Mouse (Mus musculus) splenic B cell, adult 2 months (primary cell): ENCODE data around the gene Psmg4.

ENCODE experiments used
- DNase-seq: peaks from one replicate; pipeline ENCODE4 v3.0.0-alpha.2; 2011; ENCODE audit warnings: low read depth, low spot score
- H3K27me3 ChIP-seq: 2 replicates; pipeline ENCODE4 v1.6.1; 2012; ENCODE audit warnings: mild to moderate bottlenecking, low read length, moderate library complexity, mixed read lengths; ENCODE audit not compliant: control insufficient read depth, poor library complexity, insufficient read depth, severe bottlenecking
- H3K36me3 ChIP-seq: 2 replicates; pipeline ENCODE4 v1.6.1; 2012; ENCODE audit warnings: mild to moderate bottlenecking, low read length, moderate library complexity, mixed read lengths; ENCODE audit not compliant: control insufficient read depth, poor library complexity, insufficient read depth, severe bottlenecking

The Psmg4 gene

GRCm38 (mm10) chr13:34205216-34205615 is 42.5 kb downstream of the Psmg4 start:
- no peak for DNase-seq
- Histone ChIP-seq H3K36me3 (no peaks in the 10 kb centered on the region), H3K27me3 (no peaks in the 10 kb centered on the region)

DNA sequence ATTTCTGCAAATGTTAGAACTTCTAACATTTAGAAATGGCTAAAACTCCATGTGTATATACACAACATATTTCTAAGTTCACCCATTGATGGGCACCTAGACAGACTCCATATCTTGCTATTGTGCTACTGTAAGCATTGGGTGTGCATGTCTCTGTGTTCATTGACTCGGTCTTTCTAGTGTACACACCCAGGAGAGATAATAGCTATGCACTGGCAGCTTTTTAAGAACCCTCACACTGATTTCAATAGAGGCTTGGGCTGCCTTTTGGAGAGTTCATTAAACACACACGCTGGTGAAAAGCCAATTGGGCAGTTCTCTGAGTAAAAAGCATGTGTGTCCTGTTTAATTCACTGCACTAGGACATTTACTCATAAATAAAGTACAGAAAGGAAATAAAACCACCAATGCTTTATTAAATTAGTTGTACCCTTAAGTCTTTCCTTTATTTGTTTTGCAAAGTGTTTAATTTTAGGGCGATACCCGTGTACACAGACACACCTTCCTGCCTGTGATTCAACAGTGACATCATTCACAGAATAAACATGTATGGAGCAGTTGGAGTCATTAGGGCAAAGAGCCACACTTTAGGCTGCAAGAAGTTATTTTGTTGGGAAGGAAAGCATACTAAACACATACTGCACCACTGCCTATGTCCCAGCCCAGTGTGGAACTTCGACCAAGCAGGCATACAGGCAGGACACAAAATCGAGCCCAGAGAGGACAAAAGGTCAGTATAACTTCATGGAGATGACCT is 45.1 kb downstream of the Psmg4 start:
- no peak for DNase-seq
- H3K27me3 ChIP-seq, result no peaks in the 10 kb centered on the region
- H3K36me3 ChIP-seq, result no peaks in the 10 kb centered on the region

- Histone ChIP-seq H3K27me3 (no peaks in the 10 kb centered on the region), H3K36me3 (no peaks in the 10 kb centered on the region)
- no peak for DNase-seq
Measured at GRCm38 (mm10) chr13:34211261-34211775, 48.6 kb downstream of the Psmg4 start.

DNA sequence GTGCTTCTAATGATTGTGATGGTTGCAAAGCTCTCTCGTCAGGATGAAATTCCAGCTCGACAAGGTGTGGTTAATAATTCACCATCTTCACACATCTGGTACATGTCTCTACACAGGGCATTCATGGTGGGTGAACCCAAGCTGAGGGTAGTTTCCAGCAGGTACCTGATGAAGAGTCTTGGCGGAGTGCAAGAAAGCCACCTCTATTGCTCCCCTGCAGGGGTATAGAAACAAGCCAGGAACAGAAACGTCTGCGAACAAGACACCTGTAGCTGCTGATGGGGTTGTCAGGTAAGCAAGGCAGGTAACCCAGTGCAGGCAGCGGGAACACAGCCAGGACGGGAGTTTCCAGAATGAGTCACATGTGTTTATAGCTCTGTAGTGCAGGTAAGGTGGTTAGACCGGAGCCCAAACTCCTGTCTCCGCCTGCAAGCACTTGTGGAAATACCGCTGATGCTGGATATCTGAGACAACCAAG is 50.0 kb downstream of the Psmg4 start:
- Histone ChIP-seq H3K36me3 (no peaks in the 10 kb centered on the region), H3K27me3 (no peaks in the 10 kb centered on the region)
- DNase-seq, result no peak

- no peak for DNase-seq
- no peaks in the 10 kb centered on the region for H3K36me3 ChIP-seq
- H3K27me3 ChIP-seq, result no peaks in the 10 kb centered on the region
Measured at GRCm38 (mm10) chr13:34214855-34215254, 52.1 kb downstream of the Psmg4 start.

- no peak for DNase-seq
- H3K27me3 ChIP-seq, result no peaks in the 10 kb centered on the region
- H3K36me3 ChIP-seq, result no peaks in the 10 kb centered on the region
Measured at GRCm38 (mm10) chr13:34218776-34219175, 56.0 kb downstream of the Psmg4 start.

DNA sequence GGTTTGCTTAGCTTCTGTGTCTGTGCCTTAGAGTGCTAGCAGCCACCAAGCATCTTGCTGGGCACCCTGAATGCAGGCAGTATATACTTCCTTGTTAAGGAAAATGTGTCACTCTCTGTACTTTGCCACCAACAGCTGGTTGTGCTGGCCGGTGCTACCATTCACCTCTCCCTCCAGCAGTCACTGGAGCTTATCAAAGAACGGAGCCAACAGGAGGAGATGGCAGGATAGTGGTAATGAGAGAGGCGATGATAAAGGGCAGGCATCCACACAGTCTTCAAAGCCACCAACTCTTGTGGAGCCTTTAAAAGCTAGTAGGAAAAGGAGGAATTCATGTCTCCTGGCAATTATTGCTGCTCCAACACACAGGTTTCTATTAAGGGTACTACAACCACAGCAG is 57.0 kb downstream of the Psmg4 start:
- no peaks in the 10 kb centered on the region for H3K27me3 ChIP-seq
- H3K36me3 ChIP-seq, result no peaks in the 10 kb centered on the region
- no peak for DNase-seq

DNA sequence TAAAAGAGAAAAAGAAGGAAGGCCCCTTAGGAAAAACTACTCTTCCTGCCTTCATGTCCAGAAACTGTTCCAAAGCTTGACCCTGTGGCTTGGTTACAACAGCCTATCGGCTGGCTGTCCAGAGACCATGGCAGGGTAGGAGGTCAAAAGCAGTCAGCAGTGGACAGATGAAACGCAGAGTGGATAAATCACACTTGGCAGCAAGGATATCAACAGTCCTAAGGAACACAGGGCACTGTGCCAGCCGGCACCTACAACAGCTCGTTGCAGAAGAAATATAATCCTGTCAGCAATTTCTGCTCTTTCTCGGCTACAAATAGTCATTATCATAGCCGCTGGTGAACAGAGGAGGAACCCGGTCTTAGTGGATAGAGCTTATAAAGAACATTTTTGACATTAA is 60.2 kb downstream of the Psmg4 start:
- DNase-seq, result no peak
- Histone ChIP-seq H3K27me3 (no peaks in the 10 kb centered on the region; the same call in 1 of the 2 replicates), H3K36me3 (no peaks in the 10 kb centered on the region)

DNA sequence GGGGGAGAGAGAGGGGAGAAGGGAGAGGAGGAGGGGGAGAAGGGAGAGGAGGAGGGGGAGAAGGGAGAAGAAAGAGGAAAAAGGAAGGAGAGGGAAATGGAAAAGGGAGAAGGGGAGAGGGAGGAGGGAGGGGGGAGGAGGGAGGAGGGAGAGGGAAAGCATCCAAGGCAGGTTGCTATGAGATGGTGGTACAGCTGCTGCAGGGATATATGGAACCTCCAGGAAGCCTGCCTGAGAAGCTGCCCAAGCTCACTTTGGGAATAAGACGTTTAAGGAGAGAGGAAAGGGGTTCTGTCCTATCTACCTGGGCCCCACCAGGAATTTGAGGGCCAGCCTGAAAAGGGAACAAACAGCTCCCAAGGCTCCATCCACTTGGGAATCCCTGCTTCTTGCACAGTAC is 64.2 kb downstream of the Psmg4 start:
- no peak for DNase-seq
- H3K27me3 ChIP-seq, result no peaks in the 10 kb centered on the region; the same call in 1 of the 2 replicates

More for the DNA sequence above, 64.2 kb downstream of the Psmg4 start:
- no peaks in the 10 kb centered on the region for H3K36me3 ChIP-seq
